Mouse (Mus musculus): ENCODE measurements around the gene Capn6. TPM values are rescaled to one million over a fixed set of nuclear protein-coding genes. Genes with fewer than 3 reads are reported as not detected.

Gene Capn6
- polyA plus RNA-seq, 1 experiment from 2014 or later = 29.5 TPM

- no peaks in the 10 kb centered on the region for H3K36me3 ChIP-seq (ENCODE audit: control insufficient read depth, insufficient read depth, low read length)
- TF ChIP-seq CTCF (IDR thresholded peaks at IDR 0.05; ENCODE audit: low read depth) (peak; percentile 55), EP300 (optimal IDR thresholded peaks at IDR 0.05) (no peak)
- H3K27me3 ChIP-seq (ENCODE audit: control insufficient read depth, insufficient read depth, low read length) = no peaks in the 10 kb centered on the region
- H3K4me1 ChIP-seq (replicated peaks; ENCODE audit: control insufficient read depth, insufficient read depth) = no peaks in the 10 kb centered on the region
- H3K27ac ChIP-seq (replicated peaks) = no peak overlapping the region
- H3K4me2 ChIP-seq (replicated peaks; ENCODE audit: low read depth) = no peak overlapping the region
- H3K9ac ChIP-seq (ENCODE audit: low read length) = no peak overlapping the region
- ATAC-seq (ENCODE audit: low FRiP score, low TSS enrichment) (no peak), DNase-seq (ENCODE audit: low spot score) (no peak)
- WGBS = 94% methylated on average over 2 of the region's 2 CpGs
- H3K9me3 ChIP-seq (ENCODE audit: control insufficient read depth, low read length) = no peaks in the 10 kb centered on the region
- no peak overlapping the region for H3K4me3 ChIP-seq (ENCODE audit: low read depth, low read length)
Measured at GRCm38 (mm10) chrX:143818961-143819360, 8.3 kb downstream of the Capn6 start.

- DNase-seq (ENCODE audit: low spot score) (no peak), ATAC-seq (ENCODE audit: low FRiP score, low TSS enrichment) (no peak)
- Histone ChIP-seq H3K27me3 (ENCODE audit: control insufficient read depth, insufficient read depth, low read length) (no peaks in the 10 kb centered on the region), H3K4me1 (replicated peaks; ENCODE audit: control insufficient read depth, insufficient read depth) (no peaks in the 10 kb centered on the region), H3K27ac (replicated peaks) (no peak overlapping the region), H3K9ac (ENCODE audit: low read length) (no peak overlapping the region), H3K4me3 (ENCODE audit: low read depth, low read length) (no peak overlapping the region), H3K36me3 (ENCODE audit: control insufficient read depth, insufficient read depth, low read length) (no peaks in the 10 kb centered on the region), H3K9me3 (ENCODE audit: control insufficient read depth, low read length) (no peaks in the 10 kb centered on the region), H3K4me2 (replicated peaks; ENCODE audit: low read depth) (no peak overlapping the region)
- TF ChIP-seq EP300 (optimal IDR thresholded peaks at IDR 0.05) (no peak), CTCF (IDR thresholded peaks at IDR 0.05; ENCODE audit: low read depth) (no peak)
- 35% methylated on average over 1 of the region's 1 CpGs for WGBS
Measured at GRCm38 (mm10) chrX:143815948-143816347, 11.3 kb downstream of the Capn6 start.

- Histone ChIP-seq H3K36me3 (ENCODE audit: control insufficient read depth, insufficient read depth, low read length) (no peaks in the 10 kb centered on the region), H3K4me1 (replicated peaks; ENCODE audit: control insufficient read depth, insufficient read depth) (no peaks in the 10 kb centered on the region), H3K4me3 (ENCODE audit: low read depth, low read length) (no peak overlapping the region), H3K4me2 (replicated peaks; ENCODE audit: low read depth) (no peak overlapping the region), H3K9ac (ENCODE audit: low read length) (no peak overlapping the region), H3K27ac (replicated peaks) (no peak overlapping the region), H3K9me3 (ENCODE audit: control insufficient read depth, low read length) (no peaks in the 10 kb centered on the region), H3K27me3 (ENCODE audit: control insufficient read depth, insufficient read depth, low read length) (no peaks in the 10 kb centered on the region)
- TF ChIP-seq EP300 (optimal IDR thresholded peaks at IDR 0.05) (no peak), CTCF (IDR thresholded peaks at IDR 0.05; ENCODE audit: low read depth) (no peak)
- DNase-seq (ENCODE audit: low spot score) (no peak), ATAC-seq (ENCODE audit: low FRiP score, low TSS enrichment) (no peak)
- WGBS = 56% methylated on average over 3 of the region's 3 CpGs
Measured at GRCm38 (mm10) chrX:143762556-143762955, 64.7 kb downstream of the Capn6 start.

Small RNA genes within 50 kb of the gene (microRNA-seq; reads per million reads assigned to microRNA genes)
- not detected for gene Gm47298

Other genes with a start within 250 kb of the Capn6 start
- gene Dcx, start 105.9 kb upstream of the Capn6 start, polyA plus RNA-seq (2015; fragmentation: Nextera tagmentation; extraction: Ambion mirVana) = 0.99 and 1.3 TPM in 2 replicates

Data from stomach, postnatal 0 days (tissue).